Mouse (Mus musculus): ENCODE measurements at regions not wholly inside any gene's neighbourhood (a gene's known extent, or its start where the extent isn't known, plus 50 kb on each side); places are given as distances from the start of the nearest gene placed in this dataset.

GRCm38 (mm10) chr11:113182083-113182861 lies 400.2 kb downstream of the Sox9 start:
- DNase-seq: no peak
- H3K4me1 ChIP-seq (ENCODE audit: control insufficient read depth, insufficient read depth, low read length): no peaks in the 10 kb centered on the region
- TF ChIP-seq CTCF (IDR thresholded peaks at IDR 0.05; ENCODE audit: insufficient read depth, low read length): no peak
- no peak for TF ChIP-seq POLR2A (IDR thresholded peaks at IDR 0.05; ENCODE audit: borderline replicate concordance, extremely low read depth, low read depth, low read length)
- WGBS: 54% methylated on average over 13 of the region's 13 CpGs
- no peak overlapping the region for H3K4me3 ChIP-seq (replicated peaks; ENCODE audit: extremely low read depth, low read depth, low read length)

GRCm38 (mm10) chr11:113183556-113183955 lies 401.5 kb downstream of the Sox9 start:
- no peak for TF ChIP-seq POLR2A (IDR thresholded peaks at IDR 0.05; ENCODE audit: borderline replicate concordance, extremely low read depth, low read depth, low read length)
- TF ChIP-seq CTCF (IDR thresholded peaks at IDR 0.05; ENCODE audit: insufficient read depth, low read length): no peak
- no peak overlapping the region for H3K4me3 ChIP-seq (replicated peaks; ENCODE audit: extremely low read depth, low read depth, low read length)
- 61% methylated on average over 5 of the region's 5 CpGs for WGBS
- H3K4me1 ChIP-seq (ENCODE audit: control insufficient read depth, insufficient read depth, low read length): no peaks in the 10 kb centered on the region
- DNase-seq: no peak

GRCm38 (mm10) chr11:113184095-113184494 lies 402.1 kb downstream of the Sox9 start:
- no peaks in the 10 kb centered on the region for H3K4me1 ChIP-seq (ENCODE audit: control insufficient read depth, insufficient read depth, low read length)
- WGBS: 31% methylated on average over 9 of the region's 9 CpGs
- TF ChIP-seq CTCF (IDR thresholded peaks at IDR 0.05; ENCODE audit: insufficient read depth, low read length) (no peak), POLR2A (IDR thresholded peaks at IDR 0.05; ENCODE audit: borderline replicate concordance, extremely low read depth, low read depth, low read length) (no peak)
- no peak overlapping the region for H3K4me3 ChIP-seq (replicated peaks; ENCODE audit: extremely low read depth, low read depth, low read length)
- no peak for DNase-seq

- TF ChIP-seq CTCF (IDR thresholded peaks at IDR 0.05; ENCODE audit: insufficient read depth, low read length) (no peak), POLR2A (IDR thresholded peaks at IDR 0.05; ENCODE audit: borderline replicate concordance, extremely low read depth, low read depth, low read length) (no peak)
- Histone ChIP-seq H3K4me1 (ENCODE audit: control insufficient read depth, insufficient read depth, low read length) (no peaks in the 10 kb centered on the region), H3K4me3 (replicated peaks; ENCODE audit: extremely low read depth, low read depth, low read length) (no peak overlapping the region)
- DNase-seq: no peak
- 66% methylated on average over 8 of the region's 8 CpGs for WGBS
Measured at GRCm38 (mm10) chr11:113187407-113187806, 405.4 kb downstream of the Sox9 start.

- DNase-seq: no peak
- Histone ChIP-seq H3K4me3 (replicated peaks; ENCODE audit: extremely low read depth, low read depth, low read length) (no peak overlapping the region), H3K4me1 (ENCODE audit: control insufficient read depth, insufficient read depth, low read length) (no peaks in the 10 kb centered on the region)
- 58% methylated on average over 4 of the region's 4 CpGs for WGBS
- no peak for TF ChIP-seq CTCF (IDR thresholded peaks at IDR 0.05; ENCODE audit: insufficient read depth, low read length)
- no peak for TF ChIP-seq POLR2A (IDR thresholded peaks at IDR 0.05; ENCODE audit: borderline replicate concordance, extremely low read depth, low read depth, low read length)
Measured at GRCm38 (mm10) chr11:113188263-113188920, 406.4 kb downstream of the Sox9 start.

- no peak for TF ChIP-seq CTCF (IDR thresholded peaks at IDR 0.05; ENCODE audit: insufficient read depth, low read length)
- no peak for TF ChIP-seq POLR2A (IDR thresholded peaks at IDR 0.05; ENCODE audit: borderline replicate concordance, extremely low read depth, low read depth, low read length)
- no peak overlapping the region for H3K4me3 ChIP-seq (replicated peaks; ENCODE audit: extremely low read depth, low read depth, low read length)
- 80% methylated on average over 6 of the region's 6 CpGs for WGBS
- no peak for DNase-seq
- no peaks in the 10 kb centered on the region for H3K4me1 ChIP-seq (ENCODE audit: control insufficient read depth, insufficient read depth, low read length)
Measured at GRCm38 (mm10) chr11:113190006-113190405, 408.0 kb downstream of the Sox9 start.

GRCm38 (mm10) chr11:113190520-113190919 lies 408.5 kb downstream of the Sox9 start:
- WGBS: 67% methylated on average over 4 of the region's 4 CpGs
- H3K4me1 ChIP-seq (ENCODE audit: control insufficient read depth, insufficient read depth, low read length): no peaks in the 10 kb centered on the region
- no peak for DNase-seq
- no peak for TF ChIP-seq POLR2A (IDR thresholded peaks at IDR 0.05; ENCODE audit: borderline replicate concordance, extremely low read depth, low read depth, low read length)
- TF ChIP-seq CTCF (IDR thresholded peaks at IDR 0.05; ENCODE audit: insufficient read depth, low read length): no peak
- no peak overlapping the region for H3K4me3 ChIP-seq (replicated peaks; ENCODE audit: extremely low read depth, low read depth, low read length)

- Histone ChIP-seq H3K4me1 (ENCODE audit: control insufficient read depth, insufficient read depth, low read length) (no peaks in the 10 kb centered on the region), H3K4me3 (replicated peaks; ENCODE audit: extremely low read depth, low read depth, low read length) (no peak overlapping the region)
- WGBS: 86% methylated on average over 7 of the region's 7 CpGs
- DNase-seq: no peak
- no peak for TF ChIP-seq CTCF (IDR thresholded peaks at IDR 0.05; ENCODE audit: insufficient read depth, low read length)
- TF ChIP-seq POLR2A (IDR thresholded peaks at IDR 0.05; ENCODE audit: borderline replicate concordance, extremely low read depth, low read depth, low read length): no peak
Measured at GRCm38 (mm10) chr11:113191006-113191405, 409.0 kb downstream of the Sox9 start.

- H3K4me3 ChIP-seq (replicated peaks; ENCODE audit: extremely low read depth, low read depth, low read length): no peak overlapping the region
- 52% methylated on average over 22 of the region's 22 CpGs for WGBS
- TF ChIP-seq CTCF (IDR thresholded peaks at IDR 0.05; ENCODE audit: insufficient read depth, low read length) (no peak), POLR2A (IDR thresholded peaks at IDR 0.05; ENCODE audit: borderline replicate concordance, extremely low read depth, low read depth, low read length) (no peak)
- DNase-seq: no peak
- H3K4me1 ChIP-seq (ENCODE audit: control insufficient read depth, insufficient read depth, low read length): no peaks in the 10 kb centered on the region
Measured at GRCm38 (mm10) chr11:113192086-113192856, 410.2 kb downstream of the Sox9 start.
